15 mouse cellular contexts compared by ENCODE assay signal in the genomic region with DNA sequence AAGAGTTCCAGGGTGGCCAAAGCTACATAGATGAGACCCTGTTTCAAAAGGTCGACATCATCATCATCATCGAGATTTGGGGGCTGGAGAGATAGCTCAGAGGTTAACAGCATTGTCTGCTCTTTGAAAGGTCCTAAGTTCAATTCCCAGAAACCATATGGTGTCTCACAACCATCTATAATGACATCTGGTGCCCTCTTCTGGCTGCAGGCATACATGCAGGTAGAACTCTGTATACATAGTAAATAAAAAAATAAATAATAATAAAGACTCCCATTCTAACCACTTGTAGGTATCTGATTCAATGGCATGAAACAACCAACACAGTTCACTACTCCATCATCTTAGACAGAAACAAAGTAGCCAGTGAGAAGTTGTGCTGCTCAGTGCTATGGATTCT. TPM values are rescaled to one million over a fixed set of nuclear protein-coding genes. Genes with fewer than 3 reads are reported as not detected.
DNase-seq lines count a peak whose midpoint lies in the region; ATAC-seq and TF ChIP-seq lines count a peak whose summit lies in the region.
"Had no signal": no experiment of that assay in that cellular context is flagged by ENCODE, and none has a peak within 500 bp of the region (broad histone marks: within the 10 kb centered on the region; RNA-seq: fewer than 3 reads in every experiment).

No protein-coding gene starts in this region.

- no peak overlapping the region for H3K4me3 ChIP-seq in liver, embryonic 13.5 days (replicated peaks)
- H3K4me3 ChIP-seq in liver, embryonic 11.5 days (ENCODE audit: low read depth, low read length): no peak overlapping the region
- H3K4me3 ChIP-seq: embryonic facial prominence, embryonic 10.5 days; heart, embryonic 10.5 days; limb, embryonic 12.5 days had no signal

- H3K4me1 ChIP-seq in liver, embryonic 13.5 days (replicated peaks): peaks cover 5% of the 10 kb centered on the region
- H3K4me1 ChIP-seq in liver, embryonic 11.5 days (replicated peaks; ENCODE audit: control insufficient read depth, insufficient read depth, low read length): no peaks in the 10 kb centered on the region
- H3K4me1 ChIP-seq: embryonic facial prominence, embryonic 10.5 days; limb, embryonic 12.5 days had no signal

- H3K9me3 ChIP-seq in liver, embryonic 13.5 days (replicated peaks): no peaks in the 10 kb centered on the region
- H3K9me3 ChIP-seq in liver, embryonic 11.5 days (ENCODE audit: control insufficient read depth, low read length): no peaks in the 10 kb centered on the region
- H3K9me3 ChIP-seq: embryonic facial prominence, embryonic 10.5 days; heart, embryonic 10.5 days; limb, embryonic 12.5 days had no signal

- no peak for TF ChIP-seq POLR2A in brain, embryonic 14.5 days (IDR thresholded peaks at IDR 0.05; ENCODE audit: borderline replicate concordance, extremely low read depth, insufficient read depth, insufficient read length, poor library complexity, severe bottlenecking)

- TF ChIP-seq CTCF in brain, embryonic 14.5 days (IDR thresholded peaks at IDR 0.05; ENCODE audit: borderline replicate concordance, extremely low read depth, insufficient read depth, insufficient read length): no peak

- 21% methylated on average over 2 of the region's 2 CpGs for WGBS in liver, embryonic 13.5 days (ENCODE audit: insufficient replicate concordance)
- WGBS in liver, embryonic 11.5 days: 25% methylated on average over 2 of the region's 2 CpGs

- peak; percentile 15; the same call in 1 of the 2 replicates for ATAC-seq in liver, embryonic 13.5 days (ENCODE audit: low read depth)
- ATAC-seq in liver, embryonic 11.5 days (replicated peaks; ENCODE audit: low FRiP score): no peak
- ATAC-seq: midbrain, embryonic 16.5 days had no signal

- no peak overlapping the region for H3K4me2 ChIP-seq in liver, embryonic 13.5 days
- H3K4me2 ChIP-seq in liver, embryonic 11.5 days: no peak overlapping the region
- H3K4me2 ChIP-seq: limb, embryonic 12.5 days had no signal

- H3K36me3 ChIP-seq in liver, embryonic 13.5 days: no peaks in the 10 kb centered on the region
- no peaks in the 10 kb centered on the region for H3K36me3 ChIP-seq in liver, embryonic 11.5 days (ENCODE audit: control insufficient read depth, insufficient read depth, low read length)
- H3K36me3 ChIP-seq: embryonic facial prominence, embryonic 10.5 days; heart, embryonic 10.5 days; limb, embryonic 12.5 days had no signal

- H3K27me3 ChIP-seq in liver, embryonic 13.5 days: no peaks in the 10 kb centered on the region
- H3K27me3 ChIP-seq in liver, embryonic 11.5 days (replicated peaks; ENCODE audit: control insufficient read depth, insufficient read depth, low read length): no peaks in the 10 kb centered on the region
- H3K27me3 ChIP-seq: limb, embryonic 12.5 days had no signal

- peak; percentile 15 for DNase-seq in embryo, embryonic 11 days
- DNase-seq in embryo, embryonic 9.5 days (ENCODE audit: extremely low spot score): no peak
- DNase-seq in liver, embryonic 13.5 days: no peak
- DNase-seq in liver, embryonic 11.5 days (ENCODE audit: low spot score): no peak
- peak; percentile 37 for DNase-seq in CD4-positive helper T cell, adult 2 months (ENCODE audit: low read depth, low spot score)
- peak; percentile 25 for DNase-seq in brain, embryonic 14.5 days (ENCODE audit: low read depth)
- DNase-seq in cerebellum, postnatal 36 days: no peak
- DNase-seq in Muller cell, postnatal 12 days (ENCODE audit: inconsistent ontology term): no peak
- DNase-seq: cerebellum, adult 2 months had no signal

- H3K27ac ChIP-seq in liver, embryonic 13.5 days: no peak overlapping the region
- H3K27ac ChIP-seq in liver, embryonic 11.5 days (ENCODE audit: low read depth, low read length): no peak overlapping the region
- H3K27ac ChIP-seq: embryonic facial prominence, embryonic 10.5 days; heart, embryonic 10.5 days; limb, embryonic 12.5 days had no signal

- no peak overlapping the region for H3K9ac ChIP-seq in liver, embryonic 13.5 days
- H3K9ac ChIP-seq in liver, embryonic 11.5 days (ENCODE audit: low read depth, low read length): no peak overlapping the region
- H3K9ac ChIP-seq: limb, embryonic 12.5 days had no signal

RNA-seq across cellular contexts. Expression of gene Nrarp, which starts 23.6 kb away (rescaled TPM):
- 2.5 and 2.6 TPM in 2 replicates for polyA plus RNA-seq in liver, embryonic 13.5 days (2015; fragmentation: Nextera tagmentation; extraction: Ambion mirVana)
- 6.5 and 7.6 TPM in 2 replicates for polyA plus RNA-seq in liver, embryonic 11.5 days (2014; fragmentation: Nextera tagmentation; extraction: Ambion mirVana)
- 50.0 and 58.5 TPM in 2 replicates for polyA plus RNA-seq in brain, embryonic 14.5 days (2012; rRNA removed)

RNA-seq across cellular contexts. Expression of gene Tor4a, which starts 39.7 kb away (rescaled TPM):
- polyA plus RNA-seq in liver, embryonic 13.5 days (2015; fragmentation: Nextera tagmentation; extraction: Ambion mirVana): 5.5 and 6.0 TPM in 2 replicates
- polyA plus RNA-seq in liver, embryonic 11.5 days (2014; fragmentation: Nextera tagmentation; extraction: Ambion mirVana): 12.1 and 13.1 TPM in 2 replicates
- 1.9 and 2.0 TPM in 2 replicates for polyA plus RNA-seq in brain, embryonic 14.5 days (2012; rRNA removed)

RNA-seq across cellular contexts. Expression of gene Nelfb, which starts 54.3 kb away (rescaled TPM):
- 42.8 and 43.3 TPM in 2 replicates for polyA plus RNA-seq in liver, embryonic 13.5 days (2015; fragmentation: Nextera tagmentation; extraction: Ambion mirVana)
- polyA plus RNA-seq in liver, embryonic 11.5 days (2014; fragmentation: Nextera tagmentation; extraction: Ambion mirVana): 85.3 and 86.3 TPM in 2 replicates
- polyA plus RNA-seq in brain, embryonic 14.5 days (2012; rRNA removed): 78.9 and 91.3 TPM in 2 replicates

RNA-seq across cellular contexts. Expression of gene Stpg3, which starts 57.4 kb away (rescaled TPM):
- not detected in 2 replicates for polyA plus RNA-seq in liver, embryonic 13.5 days (2015; fragmentation: Nextera tagmentation; extraction: Ambion mirVana)
- 0.29 TPM in 1 of 2 replicates, not detected in the other for polyA plus RNA-seq in liver, embryonic 11.5 days (2014; fragmentation: Nextera tagmentation; extraction: Ambion mirVana)
- polyA plus RNA-seq in brain, embryonic 14.5 days (2012; rRNA removed): not detected in 2 replicates
- polyA plus RNA-seq: cerebellum, adult 2 months; embryonic facial prominence, embryonic 10.5 days; hindbrain, embryonic 11.5 days; limb, embryonic 12.5 days; midbrain, embryonic 16.5 days; neural tube, embryonic 14.5 days had no signal

Comparison
In these comparisons a context has a peak if more than half of its experiments do, and no peak if none do; other contexts are left out.
1. DNase-seq: peak in embryo, embryonic 11 days (single experiment), CD4-positive helper T cell, adult 2 months (single experiment) and brain, embryonic 14.5 days (single experiment); none in embryo, embryonic 9.5 days (single experiment), liver, embryonic 13.5 days (single experiment), liver, embryonic 11.5 days (single experiment), cerebellum, postnatal 36 days (0 of 2) and Muller cell, postnatal 12 days (single experiment).